Mouse (Mus musculus): ENCODE measurements around the gene Pnpla1.

Pnpla1 gene

DNA sequence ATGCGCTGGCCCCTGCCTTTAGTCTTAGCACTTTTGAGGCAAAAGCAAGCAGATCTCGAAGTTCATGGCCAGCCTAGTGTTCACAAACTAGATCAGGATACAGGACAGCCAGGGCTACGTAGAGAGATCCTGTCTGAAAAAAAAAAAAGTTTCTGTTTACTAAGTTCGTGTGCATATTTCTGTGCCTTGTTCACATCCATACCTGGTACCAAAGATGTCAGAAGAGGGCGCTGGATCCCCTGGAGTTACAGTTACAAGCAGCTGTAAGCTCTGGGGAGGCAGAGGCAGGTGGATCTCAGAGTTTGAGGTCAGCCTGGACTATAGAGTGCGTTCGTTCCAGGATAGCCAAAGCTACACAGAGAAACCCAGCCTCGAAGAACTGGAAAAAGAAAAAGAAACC lies 24.6 kb downstream of the Pnpla1 start:
- DNase-seq (ENCODE audit: low read depth, low spot score) = peak; percentile 73

GRCm38 (mm10) chr17:28883941-28884516 lies 25.8 kb downstream of the Pnpla1 start:
- no peak for DNase-seq (ENCODE audit: low read depth, low spot score)

DNA sequence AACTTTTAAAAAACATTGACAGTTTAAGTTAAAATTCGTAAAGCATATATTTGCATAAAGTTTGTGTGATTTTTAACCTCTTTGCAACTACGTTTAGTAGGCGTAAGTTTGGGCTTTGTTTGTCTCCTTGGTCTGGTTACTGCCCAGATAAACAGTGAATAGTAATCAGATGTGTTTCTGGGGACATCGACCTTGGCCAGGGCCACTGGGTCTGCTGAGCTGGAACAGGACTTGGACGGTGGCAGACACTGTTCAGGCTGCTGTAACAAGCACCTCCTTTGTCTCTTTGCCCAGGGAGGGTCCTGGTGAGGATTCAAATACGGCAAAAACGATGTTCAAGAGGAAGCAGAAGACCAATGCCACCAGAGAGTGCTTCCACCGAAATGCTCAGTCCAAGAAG lies 27.0 kb downstream of the Pnpla1 start:
- no peak for DNase-seq (ENCODE audit: low read depth, low spot score)

DNA sequence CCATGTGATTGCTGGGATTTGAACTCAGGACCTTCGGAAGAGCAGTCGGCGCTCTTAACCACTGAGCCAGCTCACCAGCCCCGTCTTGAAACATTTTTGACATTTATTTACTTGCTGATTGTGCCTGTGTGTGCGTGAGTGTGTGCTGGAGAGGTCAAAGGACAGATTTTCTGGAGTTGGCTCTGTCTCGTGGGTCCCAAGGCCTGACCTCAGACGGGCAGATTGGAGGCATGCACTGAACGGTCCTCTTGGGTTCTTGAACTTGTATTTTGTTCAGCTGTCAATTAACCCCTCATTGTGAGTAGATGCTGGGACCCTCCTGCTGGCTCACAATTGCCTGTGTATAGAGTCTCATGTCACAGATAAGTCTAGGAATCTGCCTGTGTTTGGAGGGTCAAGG lies 28.1 kb downstream of the Pnpla1 start:
- no peak for DNase-seq (ENCODE audit: low read depth, low spot score)

DNA sequence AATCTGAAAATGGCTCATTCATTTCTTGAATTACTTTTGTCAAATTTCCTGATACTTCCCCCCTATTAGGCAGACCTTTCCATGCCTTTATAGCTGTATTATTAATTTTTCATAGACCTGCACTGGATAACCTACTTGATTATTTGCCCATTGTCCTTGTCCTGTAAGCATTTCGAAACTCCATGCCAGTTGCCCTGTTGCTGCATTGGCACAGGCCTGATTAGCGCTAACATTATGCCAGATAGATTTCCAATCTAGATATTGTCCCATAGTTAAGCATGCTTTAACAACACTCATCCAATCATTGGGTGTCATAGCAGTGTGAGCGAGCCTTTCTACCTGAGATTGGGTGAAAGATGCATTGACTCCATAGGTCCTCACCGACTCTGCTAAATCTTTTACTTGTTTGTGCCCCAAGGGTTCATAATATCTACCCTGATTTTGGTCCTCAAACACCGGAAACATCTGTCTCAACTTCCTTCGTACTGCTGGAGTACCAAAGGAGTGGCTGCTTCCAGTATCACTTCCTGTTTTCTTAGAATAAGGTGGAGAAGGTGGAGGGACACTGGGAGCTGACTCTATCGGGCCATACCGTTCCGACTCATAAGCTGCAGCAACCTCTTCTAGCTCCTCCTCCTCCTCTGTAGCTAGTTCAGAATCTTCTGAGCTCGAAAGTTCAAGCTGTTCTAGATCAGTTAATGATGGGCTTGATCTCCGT lies 36.0 kb downstream of the Pnpla1 start:
- no peak for DNase-seq (ENCODE audit: low read depth, low spot score)

- DNase-seq (ENCODE audit: low read depth, low spot score) = no peak
These were observed 37.1 kb downstream of the Pnpla1 start for GRCm38 (mm10) chr17:28895217-28895875.

DNA sequence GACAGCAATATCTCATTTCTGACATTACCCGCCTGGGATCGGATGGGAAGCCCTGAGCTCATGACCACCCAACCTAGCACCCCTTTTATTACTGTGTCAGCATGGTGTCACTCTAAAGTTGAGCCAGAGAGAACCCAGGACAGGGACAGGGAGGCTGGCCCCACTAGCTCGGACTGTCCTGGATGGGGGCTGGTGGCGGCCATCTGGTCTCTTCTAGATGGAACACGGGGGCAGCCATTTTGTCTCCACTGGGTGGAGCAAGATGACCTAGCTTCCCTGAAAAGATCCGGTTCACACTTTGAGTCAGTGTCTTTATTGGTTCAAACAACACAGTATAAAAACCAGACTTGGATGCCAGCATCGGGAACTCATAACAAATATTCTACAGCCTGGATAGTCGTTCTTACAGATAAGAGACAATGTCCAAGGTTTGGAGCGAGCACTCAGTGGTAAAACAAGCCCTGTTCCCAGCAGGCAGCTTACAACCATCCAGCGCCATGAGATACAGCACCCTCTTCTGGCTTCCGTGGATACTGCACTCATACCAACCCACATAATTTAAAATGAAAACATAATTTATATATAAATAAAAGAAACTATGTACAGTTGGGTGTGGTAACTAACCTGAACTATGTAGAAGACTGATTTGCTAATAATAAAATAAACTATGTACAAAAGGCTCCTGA lies 38.0 kb downstream of the Pnpla1 start:
- DNase-seq (ENCODE audit: low read depth, low spot score) = no peak

DNA sequence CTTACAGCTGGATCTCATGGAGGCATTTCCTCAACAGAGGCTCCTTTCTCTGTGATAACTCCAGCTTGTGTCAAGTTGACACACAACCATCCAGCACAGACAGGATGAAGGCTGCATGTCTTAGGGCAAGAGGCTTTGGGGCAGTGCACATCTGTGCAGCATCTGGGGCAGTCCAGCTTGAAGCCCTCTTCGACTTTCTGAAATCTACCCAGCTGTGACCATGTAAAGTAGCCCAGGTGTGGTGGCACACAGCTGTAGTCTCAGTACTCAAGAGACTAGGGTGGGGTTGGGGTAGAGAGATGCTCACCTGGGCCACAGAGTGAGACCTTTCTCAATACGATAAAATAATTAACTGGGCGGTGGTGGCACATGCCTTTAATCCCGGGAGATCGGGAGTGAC lies 39.6 kb downstream of the Pnpla1 start:
- DNase-seq (ENCODE audit: low read depth, low spot score) = no peak

GRCm38 (mm10) chr17:28898249-28898648 lies 40.0 kb downstream of the Pnpla1 start:
- DNase-seq (ENCODE audit: low read depth, low spot score) = no peak

DNA sequence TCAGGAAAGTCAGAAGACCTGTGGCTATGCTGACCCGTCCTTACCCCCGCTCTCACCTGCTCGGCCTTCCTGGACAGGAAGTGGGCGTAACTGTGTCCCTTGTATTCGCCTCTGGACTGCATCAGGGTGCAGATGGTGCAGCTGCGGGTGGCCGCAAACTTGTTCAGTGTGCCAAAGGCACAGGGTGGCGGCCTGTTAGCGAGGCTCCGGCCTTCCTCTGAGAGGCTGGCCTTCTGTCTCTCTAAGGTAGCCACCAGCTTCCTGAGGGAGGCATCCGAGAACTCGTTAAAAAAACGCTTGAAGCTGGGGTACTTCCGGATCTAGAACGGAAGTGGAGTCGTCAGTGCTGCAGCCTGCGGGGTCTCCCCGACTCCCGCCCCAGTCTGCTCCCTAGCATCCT lies 41.2 kb downstream of the Pnpla1 start:
- no peak for DNase-seq (ENCODE audit: low read depth, low spot score)

DNA sequence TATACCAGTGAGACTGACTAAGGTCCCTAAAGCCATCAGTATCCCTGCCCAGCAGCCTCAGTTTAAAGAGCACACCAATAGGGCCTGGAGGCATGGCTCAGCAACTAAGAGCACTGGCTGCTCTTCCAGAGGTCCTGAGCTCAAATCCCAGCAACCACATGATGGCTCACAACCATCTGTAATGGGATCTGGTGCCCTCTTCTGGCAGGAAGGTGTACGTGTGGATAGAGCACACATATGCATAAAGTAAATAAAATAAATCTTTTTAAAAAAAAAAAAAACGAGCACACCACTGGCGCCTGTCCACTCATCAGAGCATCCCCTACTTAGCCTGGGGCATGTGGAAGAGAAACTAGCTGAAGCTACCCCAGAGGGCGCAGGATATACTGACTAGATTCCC lies 43.3 kb downstream of the Pnpla1 start:
- DNase-seq (ENCODE audit: low read depth, low spot score) = peak; percentile 39

- DNase-seq (ENCODE audit: low read depth, low spot score) = peak; percentile 85
These were observed 46.5 kb downstream of the Pnpla1 start for GRCm38 (mm10) chr17:28904546-28905376.

- DNase-seq (ENCODE audit: low read depth, low spot score) = no peak
These were observed 47.2 kb downstream of the Pnpla1 start for GRCm38 (mm10) chr17:28905377-28905916.

GRCm38 (mm10) chr17:28907959-28908358 lies 49.7 kb downstream of the Pnpla1 start:
- peak; percentile 75 for DNase-seq (ENCODE audit: low read depth, low spot score)

- peak; percentile 81 for DNase-seq (ENCODE audit: low read depth, low spot score)
These were observed 51.2 kb downstream of the Pnpla1 start for GRCm38 (mm10) chr17:28909252-28909941.

GRCm38 (mm10) chr17:28910139-28910538 lies 51.9 kb downstream of the Pnpla1 start:
- DNase-seq (ENCODE audit: low read depth, low spot score) = peak; percentile 50

DNA sequence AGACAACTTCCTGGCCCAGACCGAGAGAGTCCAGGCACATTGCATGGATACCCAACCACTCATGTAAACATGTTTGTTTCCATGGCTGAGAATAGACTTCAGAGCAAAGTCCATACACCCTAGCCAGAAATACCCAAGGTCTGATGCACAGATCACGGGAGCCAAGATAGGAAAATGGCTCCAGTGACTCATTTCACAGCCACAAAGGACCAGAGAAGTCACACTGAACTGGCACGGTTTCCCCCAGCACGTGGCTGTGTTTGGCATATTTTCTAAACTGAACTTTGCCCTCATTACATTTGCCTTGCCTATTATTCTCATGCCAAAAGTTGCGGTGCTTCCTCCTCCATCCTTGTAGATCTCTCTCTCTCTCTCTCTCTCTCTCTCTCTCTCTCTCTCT lies 55.0 kb downstream of the Pnpla1 start:
- no peak for DNase-seq (ENCODE audit: low read depth, low spot score)

DNA sequence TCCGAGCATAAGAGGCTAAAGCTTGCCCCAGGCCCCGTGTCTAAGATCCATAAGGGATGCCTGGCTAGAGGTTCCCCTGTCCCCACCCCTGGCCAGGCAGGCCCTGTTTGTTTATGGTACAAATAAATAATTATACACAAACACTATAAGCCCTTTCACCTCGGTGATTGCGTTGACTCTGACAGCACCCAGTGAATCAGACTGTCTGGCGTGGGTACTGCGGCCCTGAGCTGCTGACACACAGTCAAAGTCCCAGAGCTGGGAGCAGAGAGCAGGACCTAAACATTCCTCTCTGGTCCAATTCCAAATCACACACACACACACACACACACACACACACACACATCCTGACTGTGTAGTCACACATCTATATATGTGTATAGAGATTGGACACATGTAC lies 55.7 kb downstream of the Pnpla1 start:
- DNase-seq (ENCODE audit: low read depth, low spot score) = no peak

DNA sequence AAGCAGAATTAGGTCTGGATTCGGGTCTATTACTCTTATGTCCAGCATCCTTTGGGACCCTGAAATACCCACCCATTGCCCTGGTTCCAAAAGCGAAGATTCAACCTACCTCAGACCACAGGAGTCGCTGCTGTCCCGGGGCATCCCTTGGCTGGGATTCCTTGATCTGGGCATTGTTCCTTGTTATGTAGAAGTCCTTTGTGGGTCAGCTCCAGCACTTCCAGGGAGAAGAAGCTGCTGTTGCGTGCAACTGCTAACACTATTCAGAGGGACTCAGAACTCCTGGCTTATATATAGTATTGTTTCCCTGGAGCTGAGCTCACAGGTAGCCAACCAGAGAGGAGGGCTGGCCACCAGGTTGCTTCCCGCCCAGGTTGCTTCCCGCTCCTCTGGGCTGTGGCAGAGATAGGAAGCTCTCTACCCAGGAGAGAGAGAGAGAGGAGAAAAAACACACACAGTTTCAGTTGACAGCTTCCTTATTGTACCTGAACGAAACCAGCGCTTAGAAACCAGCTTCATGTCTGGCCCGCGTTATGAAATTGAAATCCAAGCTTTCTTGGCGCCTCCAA lies 56.9 kb downstream of the Pnpla1 start, which contains the start of gene 4930539E08Rik:
TSS of gene 4930539E08Rik (minus strand) at position 265 of the 569 bp plus-strand sequence.
- DNase-seq (ENCODE audit: low read depth, low spot score) = no peak

DNA sequence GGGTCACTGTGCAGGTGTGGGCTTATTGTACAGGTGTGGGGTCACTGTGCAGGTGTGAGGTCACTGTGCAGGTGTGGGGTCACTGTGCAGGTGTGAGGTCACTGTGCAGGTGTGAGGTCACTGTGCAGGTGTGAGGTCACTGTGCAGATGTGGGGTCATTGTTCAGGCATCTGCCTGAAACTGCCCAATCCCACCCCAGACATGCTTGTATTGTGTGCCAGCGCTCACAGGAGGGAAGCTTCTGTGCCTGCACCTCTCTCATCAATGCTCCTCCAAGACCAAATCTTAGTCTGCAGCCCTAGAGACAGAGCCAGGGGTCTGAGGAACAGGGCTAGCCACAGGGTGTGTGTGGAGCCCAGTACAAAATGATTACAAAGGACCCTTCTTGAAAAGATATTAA lies 58.3 kb downstream of the Pnpla1 start:
- no peak for DNase-seq (ENCODE audit: low read depth, low spot score)

Data from CD4-positive, CD25-positive, alpha-beta regulatory T cell, adult 2 months (primary cell).